Mouse (Mus musculus) myocyte (in vitro differentiated cells): Measurements from ENCODE around the gene Dnph1. TPM values are rescaled to one million over a fixed set of nuclear protein-coding genes. Genes with fewer than 3 reads are reported as not detected.

Experiments
- H3K27me3 ChIP-seq: one replicate; pipeline ENCODE4 v1.6.1; 2011; ENCODE audit not compliant: control insufficient read depth, insufficient read depth, insufficient read length
- H3K36me3 ChIP-seq: one replicate; pipeline ENCODE4 v1.6.1; 2011; ENCODE audit not compliant: control insufficient read depth, insufficient read depth
- H3K4me2 ChIP-seq: one replicate; pipeline ENCODE4 v1.6.1; 2011; ENCODE audit warnings: low read depth, control low read depth
- H3K4me3 ChIP-seq: one replicate; pipeline ENCODE4 v1.5.1; 2011; ENCODE audit warnings: mild to moderate bottlenecking, control low read depth, moderate library complexity
- H3K79me2 ChIP-seq: one replicate; pipeline ENCODE4 v1.6.1; 2011; ENCODE audit not compliant: control insufficient read depth, insufficient read depth
- H3ac ChIP-seq: one replicate; pipeline ENCODE4 v1.6.1; 2011; ENCODE audit not compliant: control insufficient read depth, insufficient read length
- CEBPB ChIP-seq: IDR thresholded peaks from 2 replicates; pipeline ENCODE4 v1.6.1; 2011; ENCODE audit warnings: mild to moderate bottlenecking, moderate library complexity; ENCODE audit not compliant: poor library complexity, insufficient read depth, severe bottlenecking
- E2F4 ChIP-seq: IDR thresholded peaks from one replicate; pipeline ENCODE4 v1.6.1; 2011; ENCODE audit warnings: mild to moderate bottlenecking, control low read depth, moderate library complexity; ENCODE audit not compliant: insufficient read depth
- MAX ChIP-seq: IDR thresholded peaks from one replicate; pipeline ENCODE4 v1.6.1; 2011; ENCODE audit warnings: low read depth, mild to moderate bottlenecking, control low read depth
- MYOD1 ChIP-seq, 3 experiments: IDR thresholded peaks; one replicate each; pipeline ENCODE4 v1.6.1; 2011; ENCODE audit warnings: control low read depth in 2 of 3, low read depth in 2 of 3, mild to moderate bottlenecking in 2 of 3, moderate library complexity in 1 of 3; ENCODE audit not compliant: insufficient read length in 2 of 3, control insufficient read depth in 1 of 3
- MYOG ChIP-seq, 3 experiments: IDR thresholded peaks; one replicate each; pipeline ENCODE4 v1.6.1; 2011; ENCODE audit warnings: control low read depth in 2 of 3, low read depth in 2 of 3, mild to moderate bottlenecking in 2 of 3; ENCODE audit not compliant: insufficient read length in 2 of 3, control insufficient read depth in 1 of 3, insufficient read depth in 1 of 3
- POLR2A ChIP-seq: IDR thresholded peaks from one replicate; pipeline ENCODE4 v1.6.1; 2011; ENCODE audit warnings: low read depth, mild to moderate bottlenecking, control low read depth, moderate library complexity; ENCODE audit not compliant: insufficient read length
- POLR2AphosphoS2 ChIP-seq: IDR thresholded peaks from one replicate; pipeline ENCODE4 v1.6.1; 2011; ENCODE audit warnings: low read depth, control low read depth; ENCODE audit not compliant: insufficient read length
- REST ChIP-seq: IDR thresholded peaks from one replicate; pipeline ENCODE4 v1.6.1; 2011; ENCODE audit warnings: mild to moderate bottlenecking, control low read depth, moderate library complexity; ENCODE audit not compliant: insufficient read depth, insufficient read length
- SRF ChIP-seq: IDR thresholded peaks from one replicate; pipeline ENCODE4 v1.6.1; 2011; ENCODE audit warnings: low read depth; ENCODE audit not compliant: control insufficient read depth, insufficient read length
- TCF12 ChIP-seq: IDR thresholded peaks from one replicate; pipeline ENCODE4 v1.6.1; 2011; ENCODE audit warnings: mild to moderate bottlenecking, control low read depth; ENCODE audit not compliant: poor library complexity, insufficient read depth, severe bottlenecking
- TCF3 ChIP-seq: IDR thresholded peaks from one replicate; pipeline ENCODE4 v1.6.1; 2011; ENCODE audit warnings: low read depth, control low read depth; ENCODE audit not compliant: insufficient read length
- USF1 ChIP-seq: IDR thresholded peaks from one replicate; pipeline ENCODE4 v1.6.1; 2011; ENCODE audit warnings: low read depth, mild to moderate bottlenecking, control low read depth, moderate library complexity
- polyA plus RNA-seq: library from polyadenylated mRNA; unstranded; fragments of >200 nt; fragmentation: generic; extraction: Trizol; gene quantifications from one replicate; pipeline ENCODE4 v1.2.1, GENCODE M21; 2012; ENCODE audit warnings: missing spikeins

Gene Dnph1
- polyA plus RNA-seq, 1 experiment: 22.6 TPM

DNA sequence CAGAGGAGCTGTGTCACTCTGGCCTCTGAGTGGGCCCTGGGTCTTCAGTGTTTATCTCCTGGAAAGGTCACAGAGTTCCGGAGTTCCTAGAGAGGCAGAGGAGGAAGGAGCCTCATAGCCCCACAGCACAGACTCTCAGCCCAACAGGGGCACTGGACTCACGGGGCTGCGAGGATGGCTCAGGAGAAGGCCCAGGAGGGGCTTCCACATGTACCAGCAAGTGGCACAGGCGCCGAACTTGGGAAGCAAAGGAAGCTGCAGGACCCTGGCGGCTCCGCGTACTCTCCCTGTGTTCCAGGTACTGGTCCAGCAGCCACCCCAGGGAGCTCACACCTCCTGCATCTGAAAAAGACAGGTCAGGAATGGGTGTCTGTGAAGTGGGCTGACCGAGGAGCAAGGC is 24.7 kb downstream of the Dnph1 start:
- no peak for TF ChIP-seq TCF3
- no peak for TF ChIP-seq MYOD1 (IDR thresholded peaks at IDR 0.05; ENCODE audit: control insufficient read depth in 1 of 3, insufficient read length in 2 of 3, low read depth in 2 of 3)
- TF ChIP-seq POLR2AphosphoS2: no peak
- TF ChIP-seq MYOG (IDR thresholded peaks at IDR 0.05; ENCODE audit: control insufficient read depth in 1 of 3, insufficient read depth in 1 of 3, insufficient read length in 2 of 3, low read depth in 2 of 3): no peak
- TF ChIP-seq SRF: no peak
- H3K4me3 ChIP-seq: no peak overlapping the region
- no peak overlapping the region for H3K4me2 ChIP-seq
- H3K27me3 ChIP-seq: peaks cover 45% of the 10 kb centered on the region
- H3ac ChIP-seq: no peak overlapping the region
- H3K79me2 ChIP-seq: no peaks in the 10 kb centered on the region
- no peaks in the 10 kb centered on the region for H3K36me3 ChIP-seq

DNA sequence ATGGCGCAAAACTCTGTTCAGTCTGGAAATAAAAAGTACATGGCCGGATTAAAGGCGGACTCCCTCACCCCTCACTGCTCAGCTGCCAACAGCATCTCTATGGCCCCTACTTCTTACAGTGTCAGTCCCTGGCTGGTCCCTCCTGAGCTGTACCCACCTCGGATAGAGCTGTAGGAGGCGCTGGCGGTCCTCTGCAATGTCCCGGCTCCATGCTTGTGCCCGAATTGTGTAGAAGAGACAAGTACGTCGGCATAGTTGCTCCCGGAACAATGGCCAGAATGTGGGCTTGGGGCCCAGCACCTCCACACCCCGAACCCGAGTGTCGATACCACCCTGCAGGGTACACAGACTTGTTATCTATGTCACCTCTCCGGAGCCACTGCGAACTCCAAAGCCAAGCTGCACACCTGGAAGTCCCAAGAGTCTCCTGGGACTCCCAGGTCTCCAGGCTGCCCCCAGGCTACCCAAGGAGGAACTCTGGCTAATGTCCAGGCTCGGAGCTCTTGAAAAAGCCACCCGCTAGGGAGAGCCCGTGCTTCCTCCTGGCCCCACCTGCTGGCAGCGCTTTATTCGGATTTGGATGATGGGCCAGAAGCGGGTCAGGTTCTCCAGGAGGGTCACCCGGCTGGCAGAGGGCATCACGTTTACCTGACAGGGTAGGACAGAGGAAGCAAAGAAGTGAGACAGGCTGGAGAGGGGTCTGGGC is 25.6 kb downstream of the Dnph1 start:
- Histone ChIP-seq H3K4me3 (no peak overlapping the region), H3K4me2 (no peak overlapping the region), H3ac (no peak overlapping the region), H3K27me3 (peaks cover 45% of the 10 kb centered on the region), H3K79me2 (no peaks in the 10 kb centered on the region), H3K36me3 (no peaks in the 10 kb centered on the region)
- no peak for TF ChIP-seq E2F4
- no peak for TF ChIP-seq POLR2A

DNA sequence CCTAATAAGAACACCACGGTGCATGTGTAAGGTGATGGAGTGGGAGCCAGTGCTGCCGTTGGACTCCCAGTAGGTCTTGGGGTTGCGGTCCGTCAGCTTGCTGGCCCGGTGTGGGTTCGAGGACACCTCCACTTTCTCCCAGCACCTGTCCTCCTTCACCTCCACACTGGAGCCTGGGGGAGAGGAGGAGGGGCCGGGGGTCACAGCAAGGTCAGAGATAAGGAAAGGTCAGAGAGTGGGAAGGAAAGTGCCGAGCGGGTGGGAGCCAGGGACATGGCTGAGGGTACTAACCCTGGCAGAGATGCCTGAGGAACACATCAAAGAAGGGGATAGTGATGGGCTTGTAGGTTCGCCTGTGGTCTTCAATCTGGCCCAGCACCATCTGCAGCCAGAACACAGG is 28.6 kb downstream of the Dnph1 start:
- Histone ChIP-seq H3K4me2 (no peak overlapping the region), H3K4me3 (no peak overlapping the region), H3K27me3 (peaks cover 31% of the 10 kb centered on the region), H3K79me2 (no peaks in the 10 kb centered on the region), H3K36me3 (no peaks in the 10 kb centered on the region), H3ac (no peak overlapping the region)
- TF ChIP-seq CEBPB: no peak
- no peak for TF ChIP-seq MAX
- TF ChIP-seq POLR2A: no peak
- TF ChIP-seq TCF3: no peak
- TF ChIP-seq MYOD1 (IDR thresholded peaks at IDR 0.05; ENCODE audit: control insufficient read depth in 1 of 3, insufficient read length in 2 of 3, low read depth in 2 of 3): no peak
- TF ChIP-seq SRF: no peak
- no peak for TF ChIP-seq POLR2AphosphoS2
- TF ChIP-seq REST: no peak
- no peak for TF ChIP-seq MYOG (IDR thresholded peaks at IDR 0.05; ENCODE audit: control insufficient read depth in 1 of 3, insufficient read depth in 1 of 3, insufficient read length in 2 of 3, low read depth in 2 of 3)
- no peak for TF ChIP-seq USF1
- TF ChIP-seq E2F4: no peak
- TF ChIP-seq TCF12: no peak

DNA sequence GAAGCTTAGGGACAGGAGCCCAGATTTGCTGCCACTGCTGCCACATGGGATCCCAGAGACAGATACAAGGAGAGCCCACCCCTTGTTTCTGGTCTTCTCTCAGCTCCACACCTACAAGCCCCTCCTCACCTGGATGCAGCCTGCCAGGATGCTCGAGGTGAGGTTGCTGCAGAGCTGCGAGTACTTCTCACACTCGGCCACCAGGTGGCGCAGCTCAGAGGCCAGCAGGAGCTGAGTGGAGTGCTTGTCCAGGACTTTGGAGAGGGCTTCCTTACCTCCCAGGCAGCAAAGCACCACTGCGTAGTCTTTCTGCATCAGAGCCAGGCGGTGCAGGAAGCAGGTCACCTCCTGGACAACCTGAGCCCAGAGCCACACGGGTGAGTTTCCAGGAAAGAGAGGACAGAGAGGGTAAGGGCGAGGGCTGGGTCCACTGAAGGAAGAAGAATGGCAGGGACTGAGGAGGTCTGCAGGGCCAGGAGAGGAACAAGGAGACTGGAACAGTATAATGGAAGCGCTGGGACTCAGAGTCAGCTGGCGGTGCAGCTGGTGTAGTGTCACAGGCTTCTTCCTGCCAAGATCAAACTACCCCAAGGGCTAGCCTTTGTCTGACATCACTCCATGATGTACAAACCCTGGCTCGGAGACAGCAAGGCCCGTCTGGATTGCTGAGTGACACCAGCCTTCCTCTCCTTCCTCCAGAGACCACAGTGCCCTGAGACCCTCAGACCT is 29.2 kb downstream of the Dnph1 start:
- peaks cover 24% of the 10 kb centered on the region for H3K27me3 ChIP-seq
- H3ac ChIP-seq: no peak overlapping the region
- TF ChIP-seq REST (no peak), POLR2A (no peak), CEBPB (no peak), MYOD1 (IDR thresholded peaks at IDR 0.05; ENCODE audit: control insufficient read depth in 1 of 3, insufficient read length in 2 of 3, low read depth in 2 of 3) (no peak), SRF (no peak), E2F4 (no peak), POLR2AphosphoS2 (no peak), MYOG (IDR thresholded peaks at IDR 0.05; ENCODE audit: control insufficient read depth in 1 of 3, insufficient read depth in 1 of 3, insufficient read length in 2 of 3, low read depth in 2 of 3) (no peak), TCF3 (no peak), TCF12 (no peak), USF1 (no peak), MAX (no peak)
- no peak overlapping the region for H3K4me2 ChIP-seq
- no peaks in the 10 kb centered on the region for H3K36me3 ChIP-seq
- H3K4me3 ChIP-seq: no peak overlapping the region
- H3K79me2 ChIP-seq: no peaks in the 10 kb centered on the region

DNA sequence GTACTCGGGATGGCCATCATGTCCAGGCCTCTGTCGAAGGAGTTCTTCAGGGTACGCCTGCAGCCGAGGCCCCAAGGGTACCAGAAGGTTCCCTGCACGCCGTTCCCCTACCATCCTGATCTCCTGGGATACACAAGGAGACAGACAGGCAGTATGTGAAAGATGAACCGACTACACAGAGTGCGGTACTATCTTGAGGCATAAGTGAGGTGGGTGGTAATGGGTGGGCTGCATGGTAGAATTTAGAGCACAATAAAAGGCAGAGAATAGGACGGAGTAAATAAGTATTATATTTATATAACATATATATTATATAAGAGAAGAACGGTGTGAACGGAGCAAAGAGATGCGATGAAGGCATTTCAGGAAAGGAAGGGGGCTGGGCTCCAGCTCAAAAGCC is 47.1 kb downstream of the Dnph1 start:
- no peak overlapping the region for H3K4me3 ChIP-seq
- TF ChIP-seq E2F4 (no peak), TCF12 (no peak)
- no peak overlapping the region for H3K4me2 ChIP-seq
- no peaks in the 10 kb centered on the region for H3K79me2 ChIP-seq
- peaks cover 3% of the 10 kb centered on the region for H3K36me3 ChIP-seq
- H3K27me3 ChIP-seq: no peaks in the 10 kb centered on the region
- H3ac ChIP-seq: no peak overlapping the region
